Mouse (Mus musculus) stomach, postnatal 0 days (tissue): Measurements from ENCODE around the gene Mgp. TPM values are rescaled to one million over a fixed set of nuclear protein-coding genes. Genes with fewer than 3 reads are reported as not detected.
A peak's percentile ranks its signal among the peaks of the same experiment; 100 is the strongest.

Experiments used
- ATAC-seq: fragments of 200-750 bp; cut with Nextera tagmentation; 2 replicates; pipeline ENCODE4 v1.8.0; 2017; ENCODE audit not compliant: low FRiP score, low TSS enrichment
- DNase-seq: peaks from one replicate; pipeline ENCODE4 v3.0.0-alpha.2; 2016; ENCODE audit warnings: low spot score
- H3K27ac ChIP-seq: fragments of 300-500 bp; sonication (generic); replicated peaks from 2 replicates; pipeline ENCODE4 v1.5.1; 2014; ENCODE audit warnings: mild to moderate bottlenecking, control low read depth
- H3K27me3 ChIP-seq: fragments of 300-500 bp; sonication (generic); 2 replicates; pipeline ENCODE4 v1.6.1; 2014; ENCODE audit warnings: low read length; ENCODE audit not compliant: control insufficient read depth, insufficient read depth
- H3K36me3 ChIP-seq: fragments of 300-500 bp; sonication (generic); 2 replicates; pipeline ENCODE4 v1.6.1; 2014; ENCODE audit warnings: low read length, mixed read lengths; ENCODE audit not compliant: control insufficient read depth, insufficient read depth
- H3K4me1 ChIP-seq: fragments of 300-500 bp; sonication (generic); replicated peaks from 2 replicates; pipeline ENCODE4 v1.6.1; 2014; ENCODE audit warnings: antibody characterized with exemption; ENCODE audit not compliant: control insufficient read depth, insufficient read depth
- H3K4me2 ChIP-seq: fragments of 300-500 bp; sonication (generic); replicated peaks from 2 replicates; pipeline ENCODE4 v1.6.1; 2014; ENCODE audit warnings: low read depth, mild to moderate bottlenecking, control low read depth, moderate library complexity
- H3K4me3 ChIP-seq: fragments of 300-500 bp; sonication (generic); 2 replicates; pipeline ENCODE4 v1.5.1; 2014; ENCODE audit warnings: low read depth, low read length, control low read depth
- H3K9ac ChIP-seq: fragments of 300-500 bp; sonication (generic); 2 replicates; pipeline ENCODE4 v1.6.1; 2014; ENCODE audit warnings: mild to moderate bottlenecking, low read length, control low read depth, mixed read lengths
- H3K9me3 ChIP-seq: fragments of 300-500 bp; sonication (generic); 2 replicates; pipeline ENCODE4 v1.6.1; 2016; ENCODE audit warnings: low read length; ENCODE audit not compliant: control insufficient read depth
- CTCF ChIP-seq: IDR thresholded peaks from 2 replicates; pipeline ENCODE4 v1.5.1; 2016; ENCODE audit warnings: antibody characterized with exemption, low read depth, mild to moderate bottlenecking, moderate library complexity
- EP300 ChIP-seq: optimal IDR thresholded peaks from 2 replicates; pipeline ENCODE3; 2016; ENCODE audit warnings: antibody characterized with exemption
- WGBS: fragments of 180-500 bp; shearing (Covaris S2); extraction: QIAGEN DNeasy Blood & Tissue Kit; methylation state at CpG from one replicate; pipeline ENCODE4 v1.1.7; 2014; 5-methylcytosine and 5-hydroxymethylcytosine counted together
- polyA plus RNA-seq: library from polyadenylated mRNA; unstranded; fragments of >200 nt; fragmentation: Nextera tagmentation; extraction: Ambion mirVana; gene quantifications from 2 replicates; pipeline ENCODE4 v1.2.1, GENCODE M21; 2015

Mgp gene
- polyA plus RNA-seq, 1 experiment from 2014 or later = 473 TPM

DNA sequence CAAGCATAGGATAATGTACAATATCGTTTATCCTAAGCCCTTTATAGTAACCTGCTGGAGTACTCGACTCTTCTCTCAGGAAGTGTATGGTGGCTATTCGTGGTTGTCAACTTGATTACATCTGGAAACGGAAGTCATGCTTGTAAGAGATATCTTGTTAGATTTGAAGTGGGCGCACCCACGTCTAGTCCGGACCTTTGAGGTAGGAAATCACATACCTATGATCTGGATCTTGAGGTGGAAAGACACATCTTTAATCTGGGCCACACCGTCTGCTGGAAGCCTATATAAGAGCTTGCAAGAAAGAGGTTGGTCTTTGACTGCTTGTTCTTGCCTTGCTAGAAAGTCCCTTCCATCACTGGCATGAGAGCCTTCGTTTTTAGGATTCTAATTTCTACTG, 26.9 kb upstream of the Mgp start:
- no peak for DNase-seq
- Histone ChIP-seq H3K36me3 (no peaks in the 10 kb centered on the region), H3K9ac (no peak overlapping the region), H3K4me3 (no peak overlapping the region), H3K4me2 (no peak overlapping the region), H3K9me3 (no peaks in the 10 kb centered on the region; the same call in 1 of the 2 replicates), H3K27ac (no peak overlapping the region), H3K27me3 (no peaks in the 10 kb centered on the region), H3K4me1 (peaks cover 6% of the 10 kb centered on the region; the same call in 1 of the 2 replicates)
- WGBS = 91% methylated on average over 9 of the region's 9 CpGs
- no peak for ATAC-seq
- no peak for TF ChIP-seq CTCF
- TF ChIP-seq EP300 = no peak

DNA sequence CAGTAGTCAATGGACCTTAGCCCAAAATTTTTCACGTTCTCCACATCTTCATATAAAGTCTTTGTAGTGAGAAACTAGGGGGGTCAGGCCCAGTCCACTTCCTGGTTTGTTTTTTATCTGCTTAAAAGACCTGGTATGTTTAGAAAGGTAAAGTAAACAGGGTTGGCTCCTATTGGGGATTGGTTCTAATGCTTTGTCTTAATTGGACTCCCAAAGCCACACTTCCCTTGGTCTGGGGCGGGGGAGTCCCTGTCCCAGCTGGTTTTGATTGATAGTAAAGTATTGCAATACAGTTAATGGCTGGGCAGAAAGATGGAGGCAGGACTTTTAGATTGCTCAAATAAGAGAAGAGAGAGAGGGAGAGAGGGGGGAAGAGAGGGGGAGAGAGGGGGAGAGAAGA, 25.4 kb upstream of the Mgp start:
- no peak overlapping the region for H3K9ac ChIP-seq
- H3K36me3 ChIP-seq = no peaks in the 10 kb centered on the region
- ATAC-seq (peak; percentile 70), DNase-seq (no peak)
- 48% methylated on average over 2 of the region's 2 CpGs for WGBS
- no peak overlapping the region for H3K4me2 ChIP-seq
- TF ChIP-seq CTCF (no peak), EP300 (no peak)
- H3K9me3 ChIP-seq = no peaks in the 10 kb centered on the region; the same call in 1 of the 2 replicates
- no peak overlapping the region for H3K4me3 ChIP-seq
- no peaks in the 10 kb centered on the region for H3K27me3 ChIP-seq
- H3K4me1 ChIP-seq = peaks cover 3% of the 10 kb centered on the region; the same call in 1 of the 2 replicates
- H3K27ac ChIP-seq = peak overlapping the region; percentile 49

DNA sequence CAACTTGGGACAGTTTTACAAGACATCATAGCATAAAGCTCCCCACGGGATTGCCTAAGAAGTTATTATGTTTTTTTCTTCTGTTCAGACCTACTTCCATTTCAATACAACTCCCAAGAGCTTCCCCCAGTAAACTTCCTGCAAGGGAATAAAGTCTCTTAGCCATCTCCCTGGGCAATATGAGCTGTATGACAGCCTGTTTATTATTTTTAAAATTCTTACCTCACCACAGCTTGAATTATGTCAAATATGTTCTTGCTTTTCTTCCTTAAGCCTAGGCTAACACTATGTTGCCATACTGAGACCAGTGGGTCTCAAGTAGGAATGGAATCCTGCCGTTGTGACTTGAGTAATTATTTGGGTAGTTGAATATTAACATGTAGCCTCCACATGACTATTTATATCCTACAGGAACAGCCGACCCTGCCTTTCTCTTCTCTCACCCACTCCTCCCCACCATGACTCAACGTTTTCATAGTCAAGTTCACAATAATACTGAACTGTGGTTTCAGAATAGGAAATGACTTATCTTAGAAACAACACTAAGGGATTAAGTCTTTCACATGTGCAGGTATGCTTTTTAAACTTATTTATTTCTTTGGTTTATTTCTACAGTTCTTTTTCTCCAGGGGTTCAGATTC, 24.9 kb upstream of the Mgp start:
- Histone ChIP-seq H3K4me3 (no peak overlapping the region), H3K27me3 (no peaks in the 10 kb centered on the region), H3K4me1 (peaks cover 3% of the 10 kb centered on the region; the same call in 1 of the 2 replicates), H3K4me2 (no peak overlapping the region), H3K9ac (no peak overlapping the region), H3K9me3 (no peaks in the 10 kb centered on the region; the same call in 1 of the 2 replicates), H3K27ac (peak overlapping the region; percentile 67), H3K36me3 (no peaks in the 10 kb centered on the region)
- DNase-seq (no peak), ATAC-seq (peak; percentile 87)
- 20% methylated on average over 4 of the region's 4 CpGs for WGBS
- TF ChIP-seq CTCF = no peak
- TF ChIP-seq EP300 = no peak

DNA sequence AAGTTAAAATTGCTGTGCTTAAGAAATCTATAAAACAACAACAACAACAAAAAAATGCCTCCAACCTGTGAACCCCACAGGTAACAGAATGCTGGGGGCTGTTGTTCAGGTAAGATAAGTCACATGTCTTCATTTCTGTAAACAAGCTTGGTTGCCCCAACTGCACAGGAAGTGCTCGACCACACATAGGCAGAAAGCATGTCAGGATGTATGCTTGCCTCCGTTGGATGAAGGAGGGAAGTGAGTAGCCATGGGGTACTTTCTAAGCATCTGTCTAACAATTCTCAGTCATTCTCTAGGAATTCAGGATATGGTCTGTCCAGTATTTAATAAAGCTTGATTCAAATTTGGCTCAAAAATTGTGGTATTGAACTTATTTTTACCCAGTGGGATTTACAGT, 23.3 kb upstream of the Mgp start:
- Histone ChIP-seq H3K9ac (no peak overlapping the region), H3K4me2 (no peak overlapping the region), H3K36me3 (no peaks in the 10 kb centered on the region), H3K27ac (peak overlapping the region; percentile 76; the same call in 1 of the 2 replicates), H3K27me3 (no peaks in the 10 kb centered on the region), H3K4me1 (peaks cover 11% of the 10 kb centered on the region), H3K4me3 (no peak overlapping the region), H3K9me3 (no peaks in the 10 kb centered on the region; the same call in 1 of the 2 replicates)
- DNase-seq (no peak), ATAC-seq (no peak)
- 68% methylated on average over 2 of the region's 2 CpGs for WGBS
- no peak for TF ChIP-seq CTCF
- no peak for TF ChIP-seq EP300

DNA sequence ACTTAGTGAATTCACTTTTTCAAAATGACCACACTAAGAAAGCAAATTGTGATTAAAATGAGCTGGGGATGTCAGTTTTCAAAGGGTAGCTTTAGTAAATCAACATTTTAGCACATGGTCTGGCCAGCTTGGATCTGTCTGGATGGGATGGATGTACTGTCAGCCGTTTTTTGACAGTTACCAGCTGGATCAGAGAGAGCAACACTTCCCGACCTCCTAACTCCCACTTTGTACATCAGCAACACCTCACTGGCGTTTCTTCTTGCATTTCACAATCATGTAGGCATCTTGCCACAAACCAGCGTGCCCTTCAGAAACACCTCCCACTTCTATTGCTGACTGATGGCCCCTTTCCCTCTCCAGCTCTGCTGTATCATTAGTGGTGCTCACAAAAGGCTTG, 22.6 kb upstream of the Mgp start:
- H3K9ac ChIP-seq = no peak overlapping the region
- H3K4me2 ChIP-seq = no peak overlapping the region
- no peak for DNase-seq
- peak overlapping the region; percentile 76 for H3K27ac ChIP-seq
- no peaks in the 10 kb centered on the region for H3K36me3 ChIP-seq
- no peaks in the 10 kb centered on the region for H3K27me3 ChIP-seq
- no peak overlapping the region for H3K4me3 ChIP-seq
- H3K4me1 ChIP-seq = peaks cover 11% of the 10 kb centered on the region
- 23% methylated on average over 4 of the region's 4 CpGs for WGBS
- ATAC-seq = peak; percentile 46; the same call in 1 of the 2 replicates
- TF ChIP-seq CTCF (no peak), EP300 (no peak)
- no peaks in the 10 kb centered on the region; the same call in 1 of the 2 replicates for H3K9me3 ChIP-seq

DNA sequence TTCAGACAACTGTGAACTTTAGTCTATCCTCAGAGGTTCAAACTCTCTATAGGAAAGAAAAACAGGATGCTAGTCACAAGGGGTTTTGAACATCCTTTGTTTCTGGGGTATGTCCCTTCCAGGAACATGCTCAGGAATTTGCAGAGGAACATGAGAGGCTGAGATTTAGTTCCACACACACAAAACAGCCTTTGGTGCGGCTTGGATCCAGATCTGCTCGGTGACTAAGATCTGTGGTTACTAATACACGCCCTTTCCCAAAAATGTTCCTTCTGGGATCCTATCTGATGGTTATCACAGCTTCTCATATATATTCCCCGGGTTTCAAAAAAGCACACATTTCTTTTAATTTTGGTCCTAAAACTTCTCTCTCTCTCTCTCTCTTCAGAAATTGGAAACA, 22.2 kb upstream of the Mgp start:
- Histone ChIP-seq H3K27me3 (no peaks in the 10 kb centered on the region), H3K36me3 (no peaks in the 10 kb centered on the region), H3K4me2 (no peak overlapping the region), H3K4me3 (no peak overlapping the region), H3K9me3 (no peaks in the 10 kb centered on the region; the same call in 1 of the 2 replicates), H3K4me1 (peaks cover 11% of the 10 kb centered on the region), H3K9ac (no peak overlapping the region), H3K27ac (peak overlapping the region; percentile 76)
- DNase-seq = no peak
- no peak for TF ChIP-seq EP300
- no peak for TF ChIP-seq CTCF
- ATAC-seq = no peak
- WGBS = 31% methylated on average over 4 of the region's 4 CpGs
